Mouse (Mus musculus) liver, embryonic 12.5 days (tissue): ENCODE data around the gene Golm1. TPM values are rescaled to one million over a fixed set of nuclear protein-coding genes. Genes with fewer than 3 reads are reported as not detected.
"Not testable (repeated sequence)": the region's sequence is repeated elsewhere in the genome, so short reads cannot be mapped to it uniquely, and the experiment has no call there.

Experiments used
- ATAC-seq: fragments of 200-750 bp; cut with Nextera tagmentation; 2 replicates; pipeline ENCODE4 v1.8.0; 2017; ENCODE audit warnings: moderate number of reproducible peaks, mild to moderate bottlenecking, moderate library complexity
- H3K27ac ChIP-seq: fragments of 300-500 bp; sonication (generic); 2 replicates; pipeline ENCODE4 v1.5.1; 2016; ENCODE audit warnings: mild to moderate bottlenecking
- H3K27me3 ChIP-seq: fragments of 300-500 bp; sonication (generic); replicated peaks from 2 replicates; pipeline ENCODE4 v1.6.1; 2016; ENCODE audit warnings: mild to moderate bottlenecking, moderate library complexity
- H3K36me3 ChIP-seq: fragments of 300-500 bp; sonication (generic); 2 replicates; pipeline ENCODE4 v1.6.1; 2016; ENCODE audit warnings: mild to moderate bottlenecking, moderate library complexity
- H3K4me1 ChIP-seq: fragments of 300-500 bp; sonication (generic); 2 replicates; pipeline ENCODE4 v1.6.1; 2016
- H3K4me2 ChIP-seq: fragments of 300-500 bp; sonication (generic); 2 replicates; pipeline ENCODE4 v1.6.1; 2016; ENCODE audit warnings: mild to moderate bottlenecking, moderate library complexity
- H3K4me3 ChIP-seq: fragments of 300-500 bp; sonication (generic); 2 replicates; pipeline ENCODE4 v1.5.1; 2016; ENCODE audit warnings: mild to moderate bottlenecking, moderate library complexity
- H3K9ac ChIP-seq: fragments of 300-500 bp; sonication (generic); 2 replicates; pipeline ENCODE4 v1.6.1; 2016; ENCODE audit warnings: mild to moderate bottlenecking, moderate library complexity
- H3K9me3 ChIP-seq: fragments of 300-500 bp; sonication (generic); replicated peaks from 2 replicates; pipeline ENCODE4 v1.6.1; 2016; ENCODE audit warnings: mild to moderate bottlenecking, moderate library complexity
- WGBS: fragments of 180-500 bp; shearing (Covaris S2); methylation state at CpG from one replicate; pipeline ENCODE4 v1.1.7; 2016; ENCODE audit not compliant: insufficient replicate concordance; 5-methylcytosine and 5-hydroxymethylcytosine counted together
- polyA plus RNA-seq: library from polyadenylated mRNA; unstranded; fragments of >200 nt; fragmentation: Nextera tagmentation; extraction: Ambion mirVana; gene quantifications from 2 replicates; pipeline ENCODE4 v1.2.1, GENCODE M21; 2016

The Golm1 gene
- polyA plus RNA-seq, 1 experiment from 2014 or later, result 63.8 TPM

DNA sequence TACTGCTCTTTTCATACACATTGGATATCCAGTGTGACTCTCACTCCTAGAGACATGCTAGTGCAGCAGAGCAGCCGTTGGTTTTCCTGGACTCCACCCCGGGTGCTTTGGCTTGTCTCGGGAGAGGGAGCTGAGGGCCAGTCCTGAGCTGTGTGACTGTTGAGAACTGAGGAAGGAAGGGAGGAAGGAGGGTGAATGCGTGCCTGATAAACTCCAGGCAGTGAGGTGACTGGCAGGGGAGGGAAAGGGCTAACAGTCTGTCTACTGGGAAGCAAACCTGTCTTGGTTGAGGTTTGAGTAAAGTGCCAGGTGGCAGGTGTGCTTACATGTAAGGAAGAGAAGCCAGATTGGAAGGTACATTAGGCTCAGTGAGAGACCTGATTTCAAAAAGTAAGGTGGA, 61.7 kb downstream of the Golm1 start:
- H3K4me3 ChIP-seq, result no peak overlapping the region
- H3K27ac ChIP-seq, result no peak overlapping the region
- H3K9me3 ChIP-seq, result no peaks in the 10 kb centered on the region
- H3K4me2 ChIP-seq, result no peak overlapping the region
- 55% methylated on average over 4 of the region's 4 CpGs for WGBS
- no peak for ATAC-seq
- no peak overlapping the region for H3K9ac ChIP-seq
- H3K4me1 ChIP-seq, result peaks cover 6% of the 10 kb centered on the region; the same call in 1 of the 2 replicates
- no peaks in the 10 kb centered on the region for H3K27me3 ChIP-seq
- peaks cover 67% of the 10 kb centered on the region for H3K36me3 ChIP-seq

DNA sequence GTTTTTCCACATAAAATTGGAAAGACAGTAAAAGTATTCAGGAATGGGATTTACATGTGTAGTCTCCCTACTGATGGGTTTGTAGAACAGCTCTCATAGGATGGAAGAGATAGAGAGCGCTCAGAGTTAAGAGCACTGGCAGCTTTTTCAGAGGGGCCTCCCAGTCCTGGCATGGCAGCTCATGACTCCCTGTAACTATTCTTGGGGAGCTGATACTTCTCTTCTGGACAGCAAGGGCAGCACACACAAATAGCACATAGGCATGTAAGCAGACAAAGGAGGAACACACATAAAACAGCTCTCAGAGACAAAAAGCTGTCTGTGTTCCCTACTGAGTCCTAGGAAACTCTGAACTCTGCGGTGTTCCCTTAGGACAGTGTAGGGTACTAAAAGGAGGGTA, 65.2 kb downstream of the Golm1 start:
- Histone ChIP-seq H3K4me2 (no peak overlapping the region), H3K27me3 (no peaks in the 10 kb centered on the region), H3K9me3 (no peaks in the 10 kb centered on the region), H3K4me1 (peaks cover 6% of the 10 kb centered on the region; the same call in 1 of the 2 replicates), H3K27ac (no peak overlapping the region), H3K36me3 (peaks cover 78% of the 10 kb centered on the region), H3K9ac (no peak overlapping the region), H3K4me3 (no peak overlapping the region)
- 88% methylated on average over 2 of the region's 2 CpGs for WGBS
- no peak for ATAC-seq

DNA sequence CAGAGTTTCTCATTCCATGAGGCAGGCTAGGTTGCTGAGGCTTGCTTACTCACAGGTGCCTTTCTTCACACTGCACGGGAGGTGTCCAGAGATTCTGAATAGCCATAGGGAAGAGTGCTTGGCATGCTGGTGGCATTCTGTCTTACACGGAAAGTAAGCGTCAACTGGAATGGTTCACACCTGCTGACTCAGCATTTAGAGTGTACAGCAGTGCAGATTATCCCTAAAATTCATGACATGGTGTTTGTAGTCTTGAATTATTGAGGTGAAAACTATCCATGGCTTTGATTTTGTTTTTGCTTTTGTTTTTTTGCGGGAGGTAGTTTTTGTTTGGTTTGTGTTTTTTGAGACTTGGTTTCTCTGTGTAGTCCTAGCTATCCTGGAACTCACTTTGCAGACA, 65.7 kb downstream of the Golm1 start:
- no peak overlapping the region for H3K27ac ChIP-seq
- WGBS, result 84% methylated on average over 4 of the region's 4 CpGs

DNA sequence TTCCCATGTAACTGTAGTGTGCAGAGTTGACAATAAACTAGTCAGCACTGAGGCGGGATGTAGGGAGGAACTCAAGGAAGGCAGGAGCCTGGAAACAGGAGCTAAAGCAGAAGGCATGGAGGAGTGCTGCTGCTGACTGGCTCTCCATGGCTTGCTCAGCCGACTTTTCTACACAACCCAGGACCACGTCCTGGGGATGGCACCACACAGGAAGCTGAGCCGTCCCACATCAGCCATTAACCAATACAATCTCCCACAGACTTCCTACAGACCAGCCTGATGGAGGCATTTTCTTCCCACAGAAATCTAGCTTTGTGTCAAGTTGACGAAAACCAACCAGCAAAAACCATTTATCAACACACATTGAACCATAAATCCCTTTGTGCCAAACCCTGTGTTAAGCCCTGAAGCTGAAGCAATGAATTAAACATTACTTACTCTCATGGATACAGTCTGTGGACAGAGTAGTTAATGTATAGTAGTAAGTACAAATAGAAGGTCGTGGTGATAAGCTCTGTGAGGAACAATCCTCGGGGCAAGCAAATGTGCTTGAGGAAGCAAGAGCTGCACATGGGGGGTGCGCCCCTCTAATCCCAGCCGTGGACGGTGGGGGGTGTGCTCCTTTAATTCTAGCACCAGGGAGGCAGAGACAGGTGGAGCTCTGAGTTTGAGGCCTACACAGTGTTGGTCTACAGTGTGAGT, 70.2 kb downstream of the Golm1 start:
- H3K36me3 ChIP-seq, result peaks cover 87% of the 10 kb centered on the region

More for the DNA sequence above, 65.7 kb downstream of the Golm1 start:
- no peaks in the 10 kb centered on the region for H3K9me3 ChIP-seq
- peaks cover 79% of the 10 kb centered on the region for H3K36me3 ChIP-seq
- H3K27me3 ChIP-seq, result no peaks in the 10 kb centered on the region
- no peak overlapping the region for H3K4me2 ChIP-seq
- no peak overlapping the region for H3K9ac ChIP-seq
- ATAC-seq, result no peak
- no peak overlapping the region for H3K4me3 ChIP-seq
- H3K4me1 ChIP-seq, result peaks cover 2% of the 10 kb centered on the region; the same call in 1 of the 2 replicates

DNA sequence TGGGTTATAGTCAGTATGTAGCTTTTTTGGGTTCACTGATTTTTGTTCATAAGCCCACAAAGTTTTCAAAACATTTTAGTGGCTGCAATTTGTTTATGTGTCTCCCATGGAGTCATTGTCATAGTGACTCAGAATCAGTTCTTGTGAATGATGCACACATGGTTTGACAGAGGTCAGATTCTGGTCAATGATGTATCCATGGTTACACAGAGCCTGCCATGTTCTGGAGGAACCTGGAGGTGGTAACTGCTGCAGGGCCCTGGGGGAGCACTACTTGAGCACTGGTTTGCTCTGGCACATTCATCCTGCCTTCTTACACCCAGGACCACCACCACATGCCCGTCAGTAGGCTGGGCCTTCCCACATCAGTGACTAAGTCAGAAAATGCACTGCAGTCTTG, 71.1 kb downstream of the Golm1 start:
- H3K4me2 ChIP-seq, result no peak overlapping the region
- peaks cover 8% of the 10 kb centered on the region for H3K4me1 ChIP-seq
- no peak overlapping the region for H3K9ac ChIP-seq
- H3K36me3 ChIP-seq, result peaks cover 86% of the 10 kb centered on the region
- no peak overlapping the region for H3K4me3 ChIP-seq
- no peaks in the 10 kb centered on the region for H3K27me3 ChIP-seq
- H3K27ac ChIP-seq, result 0 out of 2 replicates have a peak overlapping the region, but pooled peaks have one; percentile 54
- H3K9me3 ChIP-seq, result no peaks in the 10 kb centered on the region
- no peak; the same call in 1 of the 2 replicates for ATAC-seq
- WGBS, result 77% methylated on average over 1 of the region's 1 CpGs

More for the DNA sequence above, 70.2 kb downstream of the Golm1 start:
- Histone ChIP-seq H3K27me3 (no peaks in the 10 kb centered on the region), H3K4me2 (no peak overlapping the region), H3K4me3 (no peak overlapping the region), H3K9ac (no peak overlapping the region), H3K9me3 (no peaks in the 10 kb centered on the region), H3K4me1 (peaks cover 8% of the 10 kb centered on the region), H3K27ac (peak overlapping the region; percentile 54; the same call in 1 of the 2 replicates)
- WGBS, result 68% methylated on average over 10 of the region's 10 CpGs
- ATAC-seq, result peak; percentile 47; the same call in 1 of the 2 replicates

DNA sequence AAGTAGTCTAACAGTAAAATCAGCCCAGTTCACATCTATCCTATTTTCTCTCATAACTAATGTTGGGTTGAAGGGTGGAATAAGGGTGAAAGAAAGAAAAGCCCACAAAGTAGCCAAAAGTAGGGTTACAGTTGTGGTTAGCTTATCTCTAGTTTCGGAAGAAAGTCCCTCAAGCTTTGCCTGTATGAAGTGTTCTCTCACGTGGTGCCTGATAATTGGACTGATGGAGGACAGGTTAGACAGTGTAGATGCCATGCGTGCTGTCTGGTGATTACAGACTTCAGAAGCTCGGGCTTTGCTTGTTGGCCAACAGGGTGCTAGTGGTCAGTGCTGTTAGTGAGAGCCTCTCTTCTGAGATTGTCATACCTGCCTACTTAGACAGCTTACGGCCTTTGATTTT, 72.5 kb downstream of the Golm1 start:
- Histone ChIP-seq H3K27me3 (no peaks in the 10 kb centered on the region), H3K4me2 (no peak overlapping the region), H3K36me3 (peaks cover 82% of the 10 kb centered on the region), H3K4me3 (no peak overlapping the region), H3K27ac (no peak overlapping the region), H3K9ac (no peak overlapping the region), H3K4me1 (peaks cover 8% of the 10 kb centered on the region), H3K9me3 (no peaks in the 10 kb centered on the region)
- 42% methylated on average over 5 of the region's 5 CpGs for WGBS
- ATAC-seq, result no peak

DNA sequence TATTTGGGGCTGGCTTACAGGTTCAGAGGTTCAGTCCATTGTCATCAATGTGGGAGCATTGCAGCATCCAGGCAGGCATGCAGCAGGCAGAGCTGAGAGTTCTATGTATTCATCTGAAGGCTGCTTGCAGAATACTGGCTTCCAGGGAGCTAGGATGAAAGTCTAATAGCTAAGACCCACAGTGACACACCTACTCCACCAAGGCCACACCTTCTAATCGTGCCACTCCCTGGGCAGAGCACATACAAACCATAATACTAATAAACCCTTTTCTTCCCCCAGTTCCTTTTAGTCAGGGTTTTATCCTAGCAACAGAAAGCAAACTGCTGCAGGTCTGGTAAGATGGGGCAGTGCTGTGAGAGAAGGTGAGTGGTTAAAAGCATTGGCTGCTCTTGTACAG, 83.0 kb downstream of the Golm1 start:
- no peak overlapping the region for H3K4me2 ChIP-seq
- peaks cover 21% of the 10 kb centered on the region for H3K4me1 ChIP-seq
- H3K36me3 ChIP-seq, result peaks cover 77% of the 10 kb centered on the region
- no peaks in the 10 kb centered on the region for H3K9me3 ChIP-seq
- no peak overlapping the region for H3K9ac ChIP-seq
- no peak overlapping the region for H3K4me3 ChIP-seq
- WGBS, result 64% methylated on average over 1 of the region's 1 CpGs
- no peak overlapping the region for H3K27ac ChIP-seq
- no peaks in the 10 kb centered on the region for H3K27me3 ChIP-seq
- ATAC-seq, result no peak

DNA sequence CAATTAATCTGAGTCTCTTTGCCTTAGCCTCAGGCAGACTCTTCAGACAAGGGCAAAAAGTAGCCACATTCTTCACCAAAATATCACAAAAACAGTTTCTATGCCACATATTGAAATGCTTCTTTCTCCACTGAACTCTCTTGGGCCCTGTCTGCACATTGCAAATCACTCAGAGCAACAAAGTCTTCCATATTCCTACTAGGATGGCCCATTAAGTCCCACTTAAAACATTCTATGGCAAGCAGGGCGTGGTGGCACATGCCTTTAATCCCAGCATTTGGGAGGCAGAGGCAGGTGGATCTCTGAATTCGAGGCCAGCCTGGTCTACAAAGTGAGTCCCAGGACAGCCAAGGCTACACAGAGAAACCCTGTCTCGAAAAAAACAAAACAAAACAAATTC, 83.6 kb downstream of the Golm1 start:
- H3K9ac ChIP-seq, H3K27me3 ChIP-seq, H3K27ac ChIP-seq, H3K4me3 ChIP-seq, H3K9me3 ChIP-seq, H3K4me2 ChIP-seq, ATAC-seq: not testable (repeated sequence)
- H3K4me1 ChIP-seq, result peaks cover 27% of the 10 kb centered on the region
- 77% methylated on average over 3 of the region's 3 CpGs for WGBS
- peaks cover 78% of the 10 kb centered on the region for H3K36me3 ChIP-seq

DNA sequence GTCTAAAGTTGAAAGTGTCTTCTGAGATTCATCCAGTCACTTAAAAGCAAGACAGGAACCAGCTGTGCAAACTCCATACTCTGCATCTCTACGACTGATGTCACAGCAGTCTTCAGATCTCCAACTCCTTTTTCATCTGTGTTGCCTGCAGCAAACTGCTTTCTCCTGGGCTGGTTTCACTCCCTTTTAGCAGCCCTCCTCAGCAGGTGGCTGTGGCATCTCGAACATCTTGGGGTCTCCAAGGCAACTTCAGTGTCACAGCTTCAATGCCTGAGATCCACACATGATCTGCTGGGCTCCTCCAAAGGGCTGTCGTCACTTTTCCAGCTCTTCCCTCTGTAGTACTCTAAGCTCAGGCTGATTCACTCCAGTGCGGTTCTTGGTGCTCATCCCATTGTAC, 84.9 kb downstream of the Golm1 start:
- no peak overlapping the region for H3K9ac ChIP-seq
- 83% methylated on average over 4 of the region's 4 CpGs for WGBS
- H3K4me2 ChIP-seq, result no peak overlapping the region
- no peak for ATAC-seq
- H3K27me3 ChIP-seq, result no peaks in the 10 kb centered on the region
- H3K4me3 ChIP-seq, result no peak overlapping the region
- no peaks in the 10 kb centered on the region for H3K9me3 ChIP-seq
- peaks cover 69% of the 10 kb centered on the region for H3K36me3 ChIP-seq
- H3K4me1 ChIP-seq, result peaks cover 41% of the 10 kb centered on the region
- H3K27ac ChIP-seq, result no peak overlapping the region

DNA sequence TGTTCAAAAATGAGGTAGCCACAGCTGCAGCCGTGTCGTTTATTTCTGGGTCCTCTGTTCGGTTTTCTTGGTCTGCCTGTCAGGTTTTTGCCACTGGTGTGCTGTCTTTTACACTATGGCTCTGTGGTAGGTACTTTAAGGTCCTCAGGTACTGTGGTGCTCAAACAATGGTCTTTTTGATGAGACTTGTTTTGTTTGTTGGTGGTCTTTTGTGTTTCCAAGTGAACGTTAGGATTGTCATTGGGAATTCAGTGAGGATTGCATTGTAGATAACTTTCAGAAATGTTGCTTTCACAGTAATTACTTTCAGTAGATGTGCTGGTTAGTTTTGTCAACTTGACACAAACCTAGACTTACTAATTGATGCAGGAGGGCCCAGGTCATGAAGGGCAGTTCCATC, 85.9 kb downstream of the Golm1 start:
- 76% methylated on average over 4 of the region's 4 CpGs for WGBS

DNA sequence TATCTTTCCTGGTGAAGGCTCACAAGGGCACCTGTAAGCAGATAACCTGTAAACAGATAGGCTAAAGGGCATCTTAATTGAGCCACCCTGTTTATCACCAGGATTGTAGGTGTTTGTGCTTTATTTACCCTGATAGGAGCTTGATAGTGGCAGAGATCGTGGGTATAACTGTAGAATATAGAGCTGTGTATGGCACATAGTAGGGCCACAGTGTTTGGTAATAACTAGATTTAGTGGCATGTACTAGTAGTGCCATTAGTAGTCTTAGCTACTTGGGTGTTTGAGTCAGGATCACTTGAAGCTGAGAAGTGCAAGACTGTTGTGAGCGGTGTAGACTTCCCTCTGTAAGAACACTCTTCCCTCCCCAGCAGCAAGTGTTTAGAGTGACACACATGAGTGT, 88.4 kb downstream of the Golm1 start:
- 72% methylated on average over 2 of the region's 2 CpGs for WGBS
- H3K4me3 ChIP-seq, result no peak overlapping the region
- no peak overlapping the region for H3K27ac ChIP-seq
- no peak overlapping the region for H3K9ac ChIP-seq
- no peaks in the 10 kb centered on the region for H3K27me3 ChIP-seq
- no peaks in the 10 kb centered on the region for H3K9me3 ChIP-seq
- ATAC-seq, result no peak
- no peak overlapping the region for H3K4me2 ChIP-seq
- H3K4me1 ChIP-seq, result peaks cover 42% of the 10 kb centered on the region
- H3K36me3 ChIP-seq, result peaks cover 43% of the 10 kb centered on the region

More for the DNA sequence above, 85.9 kb downstream of the Golm1 start:
- H3K36me3 ChIP-seq, result peaks cover 62% of the 10 kb centered on the region
- no peak for ATAC-seq
- no peak overlapping the region for H3K4me3 ChIP-seq
- no peak overlapping the region for H3K9ac ChIP-seq
- no peaks in the 10 kb centered on the region for H3K27me3 ChIP-seq
- H3K4me2 ChIP-seq, result no peak overlapping the region
- H3K4me1 ChIP-seq, result peaks cover 41% of the 10 kb centered on the region
- no peaks in the 10 kb centered on the region for H3K9me3 ChIP-seq
- no peak overlapping the region for H3K27ac ChIP-seq

DNA sequence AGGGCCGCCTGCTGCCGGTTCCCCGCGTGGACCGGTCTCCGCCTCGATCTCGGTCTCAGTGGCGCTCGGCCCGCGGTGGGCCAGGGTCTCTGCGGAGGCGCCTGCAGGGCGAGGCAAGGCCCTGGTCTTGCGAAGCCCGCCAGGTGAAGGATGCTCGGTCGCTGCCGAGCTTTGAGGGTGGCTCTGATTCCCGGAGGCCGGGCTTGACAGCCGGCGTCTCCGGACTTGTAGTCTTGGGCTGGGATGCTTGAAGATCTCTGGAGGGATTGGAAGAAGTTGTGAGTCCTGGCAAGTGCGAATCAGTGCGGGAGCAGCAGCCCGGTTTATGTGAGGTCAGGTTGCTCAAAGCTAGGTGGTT, 90.0 kb downstream of the Golm1 start:
- no peaks in the 10 kb centered on the region for H3K9me3 ChIP-seq
- H3K27me3 ChIP-seq, result no peaks in the 10 kb centered on the region
- peak overlapping the region; percentile 96 for H3K4me2 ChIP-seq
- H3K4me1 ChIP-seq, result peaks cover 39% of the 10 kb centered on the region
- WGBS, result 2% methylated on average over 28 of the region's 28 CpGs
- peak overlapping the region; percentile 78 for H3K27ac ChIP-seq
- peak overlapping the region; percentile 90 for H3K4me3 ChIP-seq
- peaks cover 28% of the 10 kb centered on the region for H3K36me3 ChIP-seq
- peak overlapping the region; percentile 89 for H3K9ac ChIP-seq
- ATAC-seq, result no peak; the same call in 1 of the 2 replicates
